Mouse (Mus musculus) CD8-positive naive resting alpha-beta T cell, adult 2 months (primary cell): ENCODE results near the gene Dcaf5.

Experiments used
- DNase-seq, 2 experiments: peaks; one replicate each; pipeline ENCODE4 v3.0.0; 2022; ENCODE audit warnings: low read depth in 2 of 2, low spot score in 2 of 2

The Dcaf5 gene

GRCm38 (mm10) chr12:80410855-80411254 is 25.5 kb downstream of the Dcaf5 start:
- DNase-seq: no peak

- peak; percentile 50 to 69 for DNase-seq
Measured at GRCm38 (mm10) chr12:80407824-80408223, 28.6 kb downstream of the Dcaf5 start.

GRCm38 (mm10) chr12:80406650-80407049 is 29.8 kb downstream of the Dcaf5 start:
- peak; percentile 28 to 56 for DNase-seq

GRCm38 (mm10) chr12:80404139-80404538 is 32.3 kb downstream of the Dcaf5 start:
- no peak for DNase-seq

GRCm38 (mm10) chr12:80399147-80399546 is 37.3 kb downstream of the Dcaf5 start:
- no peak for DNase-seq

- DNase-seq: no peak
Measured at GRCm38 (mm10) chr12:80396397-80396796, 40.0 kb downstream of the Dcaf5 start.

GRCm38 (mm10) chr12:80395270-80395669 is 41.1 kb downstream of the Dcaf5 start:
- no peak for DNase-seq

- peak in 1 of 2 experiments; percentile 20 for DNase-seq
Measured at GRCm38 (mm10) chr12:80394045-80394444, 42.4 kb downstream of the Dcaf5 start.

- DNase-seq: peak in 1 of 2 experiments; percentile 15
Measured at GRCm38 (mm10) chr12:80389448-80389847, 47.0 kb downstream of the Dcaf5 start.

- DNase-seq: no peak
Measured at GRCm38 (mm10) chr12:80387326-80387725, 49.1 kb downstream of the Dcaf5 start.

- no peak for DNase-seq
Measured at GRCm38 (mm10) chr12:80385361-80385760, 51.0 kb downstream of the Dcaf5 start.

- no peak for DNase-seq
Measured at GRCm38 (mm10) chr12:80383478-80383877, 52.9 kb downstream of the Dcaf5 start.

- no peak for DNase-seq
Measured at GRCm38 (mm10) chr12:80382794-80383193, 53.6 kb downstream of the Dcaf5 start.

- no peak for DNase-seq
Measured at GRCm38 (mm10) chr12:80379831-80380457, 56.5 kb downstream of the Dcaf5 start.

- no peak for DNase-seq
Measured at GRCm38 (mm10) chr12:80379393-80379792, 57.0 kb downstream of the Dcaf5 start.

- DNase-seq: no peak
Measured at GRCm38 (mm10) chr12:80377604-80378003, 58.8 kb downstream of the Dcaf5 start.

- DNase-seq: no peak
Measured at GRCm38 (mm10) chr12:80375721-80376120, 60.7 kb downstream of the Dcaf5 start.

GRCm38 (mm10) chr12:80374736-80375135 is 61.7 kb downstream of the Dcaf5 start:
- no peak for DNase-seq

GRCm38 (mm10) chr12:80372946-80373345 is 63.5 kb downstream of the Dcaf5 start:
- no peak for DNase-seq

- DNase-seq: no peak
Measured at GRCm38 (mm10) chr12:80367227-80367626, 69.2 kb downstream of the Dcaf5 start.

GRCm38 (mm10) chr12:80366004-80366480 is 70.4 kb downstream of the Dcaf5 start:
- DNase-seq: no peak

- no peak for DNase-seq
Measured at GRCm38 (mm10) chr12:80365345-80365744, 71.1 kb downstream of the Dcaf5 start.

- no peak for DNase-seq
Measured at GRCm38 (mm10) chr12:80361655-80362054, 74.7 kb downstream of the Dcaf5 start.
